Mouse (Mus musculus): ENCODE data around the gene Kif3c. TPM values are rescaled to one million over a fixed set of nuclear protein-coding genes. Genes with fewer than 3 reads are reported as not detected.
A peak's percentile ranks its signal among the peaks of the same experiment; 100 is the strongest.

Kif3c gene
- polyA plus RNA-seq, 1 experiment from 2014 or later: 12.5 TPM

DNA sequence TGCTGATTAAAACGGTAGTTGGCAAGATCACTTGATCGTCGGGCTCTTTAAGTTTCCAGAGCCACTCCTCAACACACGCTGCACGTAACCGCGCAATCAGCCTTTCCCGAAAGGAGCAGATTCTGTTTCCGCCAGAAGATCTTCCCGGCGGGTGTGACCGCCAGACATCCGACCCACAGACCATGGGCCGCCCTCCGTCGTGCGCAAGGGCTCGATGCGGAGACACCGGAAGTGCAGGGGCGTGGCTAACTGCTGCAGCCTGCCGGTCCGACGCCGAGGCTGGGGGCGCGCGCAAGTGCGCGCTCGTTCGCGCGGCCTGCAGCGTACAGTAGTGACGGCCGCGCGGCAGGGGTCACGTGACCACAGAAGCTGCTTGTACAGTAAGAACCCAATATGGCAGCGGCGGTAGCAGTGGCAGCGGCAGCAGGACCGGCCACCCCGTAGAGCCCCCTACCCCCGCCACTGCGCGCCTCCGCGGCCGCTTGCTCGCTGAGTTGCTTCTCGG is 61.6 kb downstream of the Kif3c start, which contains the start of gene Asxl2:
TSS of gene Asxl2 (plus strand) at position 328 of the 505 bp plus-strand sequence.
- no peaks in the 10 kb centered on the region for H3K27me3 ChIP-seq
- peak within 1 kb of the TSS; percentile 84 for H3K9ac ChIP-seq
- peaks cover 9% of the 10 kb centered on the region; the same call in 1 of the 2 replicates for H3K36me3 ChIP-seq
- peak within 1 kb of the TSS; percentile 95 for H3K27ac ChIP-seq
- H3K4me1 ChIP-seq: peaks cover 14% of the 10 kb centered on the region
- under 1% methylated on average over 53 of the region's 53 CpGs for WGBS
- peak; percentile 97 for ATAC-seq (ENCODE audit: insufficient number of reproducible peaks, low FRiP score, low TSS enrichment, low read depth)
- no peaks in the 10 kb centered on the region for H3K9me3 ChIP-seq
- H3K4me3 ChIP-seq: peak within 1 kb of the TSS; percentile 98
- peak within 1 kb of the TSS; percentile 56 for H3K4me2 ChIP-seq

DNA sequence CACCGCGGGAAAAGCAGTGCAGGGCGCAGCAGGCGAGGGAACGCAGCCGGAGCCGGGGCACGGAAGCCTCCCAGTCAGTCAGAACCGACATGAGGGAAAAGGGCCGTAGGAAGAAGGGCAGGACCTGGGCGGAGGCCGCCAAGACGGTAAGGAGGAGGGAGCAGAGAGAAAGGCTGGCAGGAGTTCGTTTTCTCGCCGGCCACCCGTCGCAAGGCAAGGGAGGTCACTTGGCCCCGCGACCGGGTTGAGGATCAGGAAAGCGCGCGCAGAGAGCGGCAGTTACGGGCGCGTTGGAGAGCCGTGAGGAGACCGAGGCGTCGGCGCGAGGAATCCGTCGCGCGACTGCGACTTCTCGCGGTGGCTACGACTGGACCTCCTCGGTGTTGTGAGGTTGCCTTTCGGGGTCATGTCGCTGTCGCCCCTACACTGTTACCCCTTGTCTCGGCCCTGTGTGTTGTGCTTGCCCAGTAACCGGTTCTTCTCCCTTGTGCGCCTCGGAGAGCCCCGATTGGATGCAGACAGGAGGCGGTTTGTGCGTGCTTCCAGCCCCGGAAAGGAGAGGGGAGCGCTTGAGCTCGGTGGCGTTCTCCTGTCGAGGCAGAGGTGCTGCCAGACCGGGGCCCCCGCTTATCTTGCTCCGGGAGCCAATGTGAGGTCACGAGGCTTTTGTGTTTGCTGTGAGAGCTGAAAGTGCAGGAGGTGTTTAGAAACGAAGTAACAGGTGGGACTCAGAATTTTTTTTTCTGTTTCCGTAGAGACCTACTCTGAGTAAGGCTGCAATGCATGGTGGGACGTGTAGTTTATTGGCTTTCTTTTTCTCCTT is 62.3 kb downstream of the Kif3c start:
- peak overlapping the region; percentile 56 for H3K4me2 ChIP-seq
- H3K4me1 ChIP-seq: peaks cover 14% of the 10 kb centered on the region
- WGBS: under 1% methylated on average over 65 of the region's 65 CpGs
- peaks cover 9% of the 10 kb centered on the region; the same call in 1 of the 2 replicates for H3K36me3 ChIP-seq
- peak overlapping the region; percentile 95 for H3K27ac ChIP-seq
- peak overlapping the region; percentile 84 for H3K9ac ChIP-seq
- H3K9me3 ChIP-seq: no peaks in the 10 kb centered on the region
- peak overlapping the region; percentile 98 for H3K4me3 ChIP-seq
- ATAC-seq (ENCODE audit: insufficient number of reproducible peaks, low FRiP score, low TSS enrichment, low read depth): peak; percentile 50
- no peaks in the 10 kb centered on the region for H3K27me3 ChIP-seq

DNA sequence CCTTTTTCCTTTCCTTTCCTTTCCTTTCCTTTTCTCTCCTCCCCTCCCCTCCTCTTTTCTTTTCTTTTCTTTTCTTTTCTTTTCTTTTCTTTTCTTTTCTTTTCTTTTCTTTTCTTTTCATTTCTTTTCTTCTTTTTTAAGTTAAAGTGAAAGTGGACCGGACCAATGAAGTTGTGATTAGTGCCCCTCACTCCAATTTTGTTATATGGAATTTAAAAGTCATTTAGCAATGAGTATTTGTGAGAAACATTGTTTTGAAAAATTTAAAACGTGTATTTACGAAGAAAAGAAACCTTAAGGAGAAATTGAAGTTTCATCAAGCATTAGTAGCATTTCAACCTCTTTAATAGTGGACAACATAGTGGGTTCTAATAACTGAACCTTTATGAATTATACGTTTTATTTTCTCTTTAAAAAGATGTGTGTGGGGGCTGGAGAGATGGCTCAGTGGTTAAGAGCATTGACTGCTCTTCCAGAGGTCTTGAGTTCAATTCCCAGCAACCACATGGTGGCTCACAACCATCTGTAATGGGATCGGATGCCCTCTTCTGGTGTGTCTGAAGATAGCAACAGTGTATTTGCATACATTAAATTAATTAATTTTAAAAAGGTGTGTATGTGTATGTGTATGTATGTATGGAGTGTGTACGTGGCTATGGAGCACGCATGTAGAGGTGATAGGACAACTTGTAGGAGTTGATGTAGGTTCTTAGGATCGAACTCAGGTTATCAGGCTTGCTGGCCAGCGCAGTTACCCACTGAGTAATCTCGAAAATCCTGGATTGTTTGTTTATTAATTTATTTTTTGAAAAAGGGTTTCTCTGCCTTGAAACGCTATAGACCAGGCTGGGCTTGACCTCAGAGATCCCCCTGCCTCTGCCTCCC is 63.2 kb downstream of the Kif3c start:
- ATAC-seq (ENCODE audit: insufficient number of reproducible peaks, low FRiP score, low TSS enrichment, low read depth): no peak
- no peak overlapping the region for H3K27ac ChIP-seq

DNA sequence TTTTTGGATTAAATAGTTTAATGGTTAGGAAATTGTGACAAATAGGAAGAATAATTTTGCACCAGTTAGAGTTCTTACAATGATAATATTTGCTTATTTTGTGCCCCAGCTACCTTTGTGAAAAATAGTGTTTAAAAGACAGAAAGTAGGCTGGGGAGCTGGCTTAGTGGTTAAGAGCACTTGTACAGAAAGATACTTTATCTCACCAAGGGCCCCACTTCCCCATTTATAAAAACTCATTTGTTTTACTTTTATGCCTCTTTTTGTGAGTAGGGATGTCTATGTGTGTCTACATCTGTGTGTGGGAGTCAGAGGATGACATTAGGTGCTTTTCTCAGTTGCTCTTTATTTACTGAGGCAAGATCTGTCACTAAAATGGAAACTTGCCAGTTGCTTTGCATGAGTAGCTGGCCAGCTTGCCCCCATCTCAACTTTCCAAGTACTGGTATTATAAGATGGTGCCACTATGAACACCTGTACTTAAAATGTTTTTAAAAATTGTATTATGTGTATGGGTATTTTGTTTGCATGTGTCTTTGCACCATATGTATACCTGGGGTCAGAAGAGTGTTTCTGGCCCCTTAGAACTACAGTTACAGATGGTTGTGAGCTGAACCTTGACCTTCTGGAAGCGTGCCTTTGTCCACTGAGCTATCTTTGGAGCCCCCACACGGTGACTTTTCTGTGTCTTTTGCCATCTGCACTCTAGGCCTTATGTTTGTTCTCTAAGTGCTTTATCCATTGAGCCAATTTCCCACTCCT is 64.9 kb downstream of the Kif3c start:
- no peak overlapping the region for H3K27ac ChIP-seq
- H3K27me3 ChIP-seq: no peaks in the 10 kb centered on the region
- H3K9me3 ChIP-seq: no peaks in the 10 kb centered on the region
- no peak overlapping the region for H3K4me2 ChIP-seq
- H3K4me3 ChIP-seq: no peak overlapping the region
- H3K9ac ChIP-seq: no peak overlapping the region
- 88% methylated on average over 2 of the region's 2 CpGs for WGBS
- no peak for ATAC-seq (ENCODE audit: insufficient number of reproducible peaks, low FRiP score, low TSS enrichment, low read depth)
- no peaks in the 10 kb centered on the region for H3K36me3 ChIP-seq
- peaks cover 13% of the 10 kb centered on the region for H3K4me1 ChIP-seq

More for the DNA sequence above, 63.2 kb downstream of the Kif3c start:
- Histone ChIP-seq H3K4me1 (peaks cover 14% of the 10 kb centered on the region), H3K27me3 (no peaks in the 10 kb centered on the region), H3K4me2 (peak overlapping the region; percentile 26; the same call in 1 of the 2 replicates), H3K9me3 (no peaks in the 10 kb centered on the region), H3K4me3 (peak overlapping the region; percentile 98), H3K9ac (no peak overlapping the region), H3K36me3 (peaks cover 4% of the 10 kb centered on the region; the same call in 1 of the 2 replicates)
- 66% methylated on average over 11 of the region's 11 CpGs for WGBS

DNA sequence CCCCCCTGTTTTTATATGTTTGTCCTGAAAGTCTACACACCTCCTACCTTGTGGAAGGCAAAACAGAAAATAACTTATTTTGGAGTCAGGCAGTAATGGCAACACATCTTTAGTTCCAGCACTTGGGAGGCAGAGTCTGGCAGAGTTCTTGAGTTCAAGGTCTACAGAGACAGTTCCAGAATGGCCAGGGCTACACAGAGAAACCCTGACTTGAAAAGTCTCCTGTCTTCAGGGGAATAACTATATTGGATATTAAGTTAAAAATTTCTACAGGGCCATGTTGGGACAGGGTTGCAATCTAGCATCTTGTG is 65.5 kb downstream of the Kif3c start:
- Histone ChIP-seq H3K9ac (no peak overlapping the region), H3K4me3 (no peak overlapping the region), H3K4me2 (no peak overlapping the region), H3K36me3 (no peaks in the 10 kb centered on the region), H3K4me1 (peaks cover 8% of the 10 kb centered on the region), H3K27me3 (no peaks in the 10 kb centered on the region), H3K27ac (no peak overlapping the region), H3K9me3 (no peaks in the 10 kb centered on the region)
- no peak for ATAC-seq (ENCODE audit: insufficient number of reproducible peaks, low FRiP score, low TSS enrichment, low read depth)

DNA sequence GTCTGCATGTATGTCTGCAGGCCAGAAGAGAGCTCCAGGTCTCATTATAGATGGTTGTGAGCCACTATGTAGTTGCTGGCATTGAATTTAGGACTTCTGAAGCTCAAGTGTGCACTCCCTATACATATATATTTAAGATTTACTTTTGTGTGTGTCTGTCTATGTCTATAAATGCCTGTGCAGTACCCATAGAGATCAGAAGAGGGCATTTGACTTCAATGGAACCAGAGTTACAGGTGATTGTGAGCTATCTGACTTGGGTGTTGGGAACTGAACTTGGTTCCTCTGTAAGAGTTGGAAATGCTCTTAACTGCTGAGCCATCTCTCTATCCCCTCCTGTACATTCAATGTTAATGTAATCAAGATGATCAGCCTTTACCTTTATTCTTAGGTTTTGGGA is 66.1 kb downstream of the Kif3c start:
- peaks cover 5% of the 10 kb centered on the region; the same call in 1 of the 2 replicates for H3K4me1 ChIP-seq
- H3K9ac ChIP-seq: no peak overlapping the region
- H3K27ac ChIP-seq: no peak overlapping the region
- no peaks in the 10 kb centered on the region for H3K9me3 ChIP-seq
- no peaks in the 10 kb centered on the region for H3K27me3 ChIP-seq
- H3K4me3 ChIP-seq: no peak overlapping the region
- no peak overlapping the region for H3K4me2 ChIP-seq
- no peak for ATAC-seq (ENCODE audit: insufficient number of reproducible peaks, low FRiP score, low TSS enrichment, low read depth)
- H3K36me3 ChIP-seq: no peaks in the 10 kb centered on the region

DNA sequence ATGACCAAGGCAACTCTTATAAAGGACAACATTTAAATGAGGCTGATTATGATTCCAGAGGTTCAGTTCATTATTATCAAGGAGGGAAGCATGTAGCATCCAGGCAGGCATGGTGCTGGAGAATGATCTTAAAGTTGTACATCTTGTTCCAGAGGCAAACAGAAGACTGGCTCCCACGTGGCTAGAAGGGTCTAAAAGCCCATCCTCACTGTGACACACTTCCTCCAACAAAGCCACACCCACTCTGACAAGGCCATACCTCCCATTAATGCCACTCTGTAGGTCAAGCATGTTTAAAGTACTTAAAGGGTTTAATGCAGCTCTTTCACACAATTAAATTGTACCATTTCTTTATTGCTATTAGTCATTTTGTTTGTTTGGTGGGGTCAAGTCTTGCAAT is 68.8 kb downstream of the Kif3c start:
- Histone ChIP-seq H3K27me3 (no peaks in the 10 kb centered on the region), H3K4me1 (no peaks in the 10 kb centered on the region), H3K4me2 (no peak overlapping the region), H3K9me3 (no peaks in the 10 kb centered on the region), H3K27ac (no peak overlapping the region), H3K9ac (no peak overlapping the region), H3K36me3 (peaks cover 7% of the 10 kb centered on the region; the same call in 1 of the 2 replicates), H3K4me3 (no peak overlapping the region)
- no peak for ATAC-seq (ENCODE audit: insufficient number of reproducible peaks, low FRiP score, low TSS enrichment, low read depth)
- WGBS: 46% methylated on average over 1 of the region's 1 CpGs

DNA sequence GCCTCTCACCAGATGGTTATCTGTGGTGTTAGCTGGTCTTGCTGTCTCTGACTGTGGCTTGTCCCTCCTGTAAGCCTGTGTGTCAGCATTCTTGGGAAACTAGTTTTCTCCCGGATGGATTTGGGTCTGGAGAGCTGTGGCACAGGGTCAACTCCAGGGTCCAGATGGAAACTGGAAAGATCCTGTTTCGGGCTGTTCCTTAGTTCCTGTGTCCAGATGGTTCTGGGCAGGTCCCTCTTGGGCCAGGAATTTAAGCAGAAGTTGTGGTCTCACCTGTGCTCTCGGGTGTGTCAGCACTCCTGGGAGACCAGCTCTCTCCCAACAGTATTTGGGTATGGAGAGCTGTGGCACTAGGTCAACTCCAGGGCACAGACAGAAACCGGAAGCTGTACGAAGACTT is 71.5 kb downstream of the Kif3c start:
- Histone ChIP-seq H3K4me2 (no peak overlapping the region), H3K36me3 (peaks cover 7% of the 10 kb centered on the region; the same call in 1 of the 2 replicates), H3K27ac (no peak overlapping the region), H3K9me3 (no peaks in the 10 kb centered on the region), H3K4me1 (no peaks in the 10 kb centered on the region), H3K4me3 (no peak overlapping the region), H3K9ac (no peak overlapping the region), H3K27me3 (no peaks in the 10 kb centered on the region)
- 88% methylated on average over 5 of the region's 5 CpGs for WGBS
- no peak for ATAC-seq (ENCODE audit: insufficient number of reproducible peaks, low FRiP score, low TSS enrichment, low read depth)

DNA sequence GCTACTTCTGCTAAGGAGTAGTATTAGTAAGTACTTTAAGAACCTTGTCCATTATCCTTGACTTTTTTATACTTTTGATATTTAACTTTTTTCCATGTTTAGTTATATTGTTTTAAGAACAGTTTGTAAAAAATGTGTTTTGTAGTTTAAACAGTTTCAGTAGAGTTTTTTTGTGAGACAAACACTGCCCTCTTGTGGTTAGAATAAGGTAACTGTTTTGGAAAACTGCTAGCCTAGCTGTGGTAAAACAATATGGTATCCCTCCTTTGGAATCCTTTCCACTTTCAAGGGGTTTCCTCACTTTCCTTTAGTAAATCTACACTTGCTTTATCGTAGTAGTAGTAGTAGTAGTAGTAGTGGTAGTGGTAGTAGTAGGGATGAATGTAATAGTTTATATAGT is 72.9 kb downstream of the Kif3c start:
- no peak for ATAC-seq (ENCODE audit: insufficient number of reproducible peaks, low FRiP score, low TSS enrichment, low read depth)
- WGBS: 98% methylated on average over 1 of the region's 1 CpGs
- Histone ChIP-seq H3K36me3 (peaks cover 7% of the 10 kb centered on the region; the same call in 1 of the 2 replicates), H3K4me3 (no peak overlapping the region), H3K4me2 (no peak overlapping the region), H3K9me3 (no peaks in the 10 kb centered on the region), H3K4me1 (no peaks in the 10 kb centered on the region), H3K27me3 (no peaks in the 10 kb centered on the region), H3K27ac (no peak overlapping the region), H3K9ac (no peak overlapping the region)

DNA sequence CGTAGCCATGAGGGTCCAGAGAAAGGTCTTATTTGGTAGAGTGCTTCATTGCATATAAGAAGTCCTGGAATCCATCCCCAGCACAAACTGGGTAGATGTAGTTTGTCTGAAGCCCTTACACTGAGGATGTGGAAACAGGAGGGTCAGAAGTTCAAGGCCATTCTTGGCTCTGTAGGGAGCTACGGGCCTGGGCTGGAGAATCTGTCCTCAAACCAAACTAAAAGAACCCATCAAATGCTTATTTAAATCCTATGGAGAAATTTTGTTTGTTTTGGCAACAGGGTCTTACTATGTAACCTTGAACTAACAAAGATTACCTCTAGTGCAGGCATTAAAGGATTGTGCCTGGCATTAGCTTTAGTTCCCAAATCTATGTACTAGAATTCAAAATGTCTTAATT is 76.0 kb downstream of the Kif3c start:
- Histone ChIP-seq H3K4me2 (no peak overlapping the region), H3K4me1 (no peaks in the 10 kb centered on the region), H3K4me3 (no peak overlapping the region), H3K9ac (no peak overlapping the region), H3K9me3 (no peaks in the 10 kb centered on the region), H3K36me3 (peaks cover 16% of the 10 kb centered on the region; the same call in 1 of the 2 replicates), H3K27ac (no peak overlapping the region), H3K27me3 (no peaks in the 10 kb centered on the region)
- WGBS: 77% methylated on average over 2 of the region's 2 CpGs
- ATAC-seq (ENCODE audit: insufficient number of reproducible peaks, low FRiP score, low TSS enrichment, low read depth): no peak

DNA sequence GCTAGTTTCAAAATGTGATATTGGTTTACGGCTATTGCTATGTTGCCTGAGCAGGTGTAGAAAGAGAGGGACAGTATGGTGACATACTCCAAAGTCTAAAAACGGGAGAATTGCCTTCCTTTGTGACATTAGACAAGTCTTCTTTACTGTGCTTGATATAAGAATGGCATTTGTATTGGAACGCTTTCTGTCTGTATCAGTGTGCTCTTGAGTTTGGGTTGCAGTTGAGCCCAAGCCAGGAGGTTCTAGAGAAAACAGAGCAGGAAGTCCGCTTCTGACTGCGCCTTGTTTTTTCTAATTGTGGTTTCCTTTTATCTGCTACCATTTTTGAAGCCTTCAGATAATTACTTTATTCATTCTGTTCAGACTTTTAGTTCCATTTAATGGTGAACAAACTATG is 76.4 kb downstream of the Kif3c start:
- 79% methylated on average over 5 of the region's 5 CpGs for WGBS
- Histone ChIP-seq H3K4me1 (no peaks in the 10 kb centered on the region), H3K27ac (no peak overlapping the region), H3K4me2 (no peak overlapping the region), H3K36me3 (peaks cover 16% of the 10 kb centered on the region; the same call in 1 of the 2 replicates), H3K4me3 (no peak overlapping the region), H3K9ac (no peak overlapping the region), H3K27me3 (no peaks in the 10 kb centered on the region), H3K9me3 (no peaks in the 10 kb centered on the region)
- ATAC-seq (ENCODE audit: insufficient number of reproducible peaks, low FRiP score, low TSS enrichment, low read depth): no peak
